Mouse (Mus musculus) skeletal muscle tissue, adult 2 months (tissue): Measurements from ENCODE around the gene Tet1.
"Not testable (repeated sequence)": the region's sequence is repeated elsewhere in the genome, so short reads cannot be mapped to it uniquely, and the experiment has no call there.

Experiments used
- DNase-seq: peaks from one replicate; pipeline ENCODE4 v3.0.0-alpha.2; 2012; ENCODE audit warnings: low read depth, low spot score

Gene Tet1

GRCm38 (mm10) chr10:62851025-62851424 lies 57.8 kb downstream of the Tet1 start:
- DNase-seq, result peak; percentile 54

GRCm38 (mm10) chr10:62848783-62849182 lies 60.0 kb downstream of the Tet1 start:
- no peak for DNase-seq

GRCm38 (mm10) chr10:62847069-62847626 lies 61.6 kb downstream of the Tet1 start:
- no peak for DNase-seq

GRCm38 (mm10) chr10:62843787-62844491 lies 64.9 kb downstream of the Tet1 start:
- DNase-seq, result peak; percentile 80

GRCm38 (mm10) chr10:62841901-62842447 lies 66.8 kb downstream of the Tet1 start:
- DNase-seq, result no peak

GRCm38 (mm10) chr10:62840687-62841086 lies 68.1 kb downstream of the Tet1 start:
- DNase-seq, result no peak

- DNase-seq, result no peak
These were observed 70.8 kb downstream of the Tet1 start for GRCm38 (mm10) chr10:62837987-62838386.

- DNase-seq, result no peak
These were observed 76.0 kb downstream of the Tet1 start for GRCm38 (mm10) chr10:62832783-62833182.

GRCm38 (mm10) chr10:62831546-62831945 lies 77.2 kb downstream of the Tet1 start:
- DNase-seq, result no peak

GRCm38 (mm10) chr10:62824474-62824873 lies 84.3 kb downstream of the Tet1 start:
- DNase-seq, result no peak

- no peak for DNase-seq
These were observed 85.4 kb downstream of the Tet1 start for GRCm38 (mm10) chr10:62823431-62823830.

GRCm38 (mm10) chr10:62810010-62810409 lies 98.8 kb downstream of the Tet1 start:
- DNase-seq, result no peak

- DNase-seq, result no peak
These were observed 100.0 kb downstream of the Tet1 start for GRCm38 (mm10) chr10:62808766-62809165.

- DNase-seq, result no peak
These were observed 100.5 kb downstream of the Tet1 start for GRCm38 (mm10) chr10:62808316-62808715.

GRCm38 (mm10) chr10:62804106-62804505 lies 104.7 kb downstream of the Tet1 start:
- DNase-seq, result no peak

GRCm38 (mm10) chr10:62803296-62803695 lies 105.5 kb downstream of the Tet1 start:
- no peak for DNase-seq

GRCm38 (mm10) chr10:62794221-62794620 lies 114.6 kb downstream of the Tet1 start:
- no peak for DNase-seq

- peak; percentile 75 for DNase-seq
These were observed 115.7 kb downstream of the Tet1 start for GRCm38 (mm10) chr10:62793091-62793453.

GRCm38 (mm10) chr10:62792177-62793090 lies 116.4 kb downstream of the Tet1 start, which contains the start of gene Ccar1:
TSS of gene Ccar1 (minus strand) at chr10:62792286.
- peak; percentile 99 for DNase-seq

GRCm38 (mm10) chr10:62791251-62792176 lies 117.3 kb downstream of the Tet1 start:
- DNase-seq, result peak; percentile 7

- not testable (repeated sequence) for DNase-seq
These were observed 127.0 kb downstream of the Tet1 start for GRCm38 (mm10) chr10:62781776-62782175.
